Mouse (Mus musculus) liver, embryonic 15.5 days (tissue): Measurements from ENCODE around the gene Lpp. TPM values are rescaled to one million over a fixed set of nuclear protein-coding genes. Genes with fewer than 3 reads are reported as not detected.

Experiments
- ATAC-seq: fragments of 200-750 bp; cut with Nextera tagmentation; 2 replicates; pipeline ENCODE4 v1.8.0; 2017; ENCODE audit warnings: moderate number of reproducible peaks, mild to moderate bottlenecking, moderate library complexity; ENCODE audit not compliant: insufficient read depth
- H3K27ac ChIP-seq: fragments of 300-500 bp; sonication (generic); replicated peaks from 2 replicates; pipeline ENCODE4 v1.5.1; 2015; ENCODE audit warnings: mild to moderate bottlenecking, inconsistent platforms
- H3K27me3 ChIP-seq: fragments of 300-500 bp; sonication (generic); 2 replicates; pipeline ENCODE4 v1.6.1; 2015; ENCODE audit warnings: mild to moderate bottlenecking, inconsistent platforms
- H3K36me3 ChIP-seq: fragments of 300-500 bp; sonication (generic); replicated peaks from 2 replicates; pipeline ENCODE4 v1.6.1; 2015; ENCODE audit warnings: moderate library complexity, mild to moderate bottlenecking, inconsistent platforms
- H3K4me1 ChIP-seq: fragments of 300-500 bp; sonication (generic); replicated peaks from 2 replicates; pipeline ENCODE4 v1.6.1; 2015; ENCODE audit warnings: inconsistent platforms
- H3K4me2 ChIP-seq: fragments of 300-500 bp; sonication (generic); 2 replicates; pipeline ENCODE4 v1.6.1; 2015; ENCODE audit warnings: moderate library complexity, mild to moderate bottlenecking, inconsistent platforms
- H3K4me3 ChIP-seq: fragments of 300-500 bp; sonication (generic); replicated peaks from 2 replicates; pipeline ENCODE4 v1.5.1; 2015; ENCODE audit warnings: mild to moderate bottlenecking, inconsistent platforms
- H3K9ac ChIP-seq: fragments of 300-500 bp; sonication (generic); 2 replicates; pipeline ENCODE4 v1.6.1; 2015; ENCODE audit warnings: moderate library complexity, mild to moderate bottlenecking, inconsistent platforms
- H3K9me3 ChIP-seq: fragments of 300-500 bp; sonication (generic); replicated peaks from 2 replicates; pipeline ENCODE4 v1.6.1; 2016; ENCODE audit warnings: inconsistent platforms
- WGBS: fragments of 180-500 bp; shearing (Covaris S2); methylation state at CpG from one replicate; pipeline ENCODE4 v1.1.7; 2015; ENCODE audit warnings: mixed read lengths; ENCODE audit not compliant: insufficient replicate concordance; 5-methylcytosine and 5-hydroxymethylcytosine counted together
- polyA plus RNA-seq: library from polyadenylated mRNA; unstranded; fragments of >200 nt; fragmentation: Nextera tagmentation; extraction: Ambion mirVana; gene quantifications from 2 replicates; pipeline ENCODE4 v1.2.1, GENCODE M21; 2015

Gene Lpp
- polyA plus RNA-seq, 1 experiment from 2014 or later: 7.2 TPM

DNA sequence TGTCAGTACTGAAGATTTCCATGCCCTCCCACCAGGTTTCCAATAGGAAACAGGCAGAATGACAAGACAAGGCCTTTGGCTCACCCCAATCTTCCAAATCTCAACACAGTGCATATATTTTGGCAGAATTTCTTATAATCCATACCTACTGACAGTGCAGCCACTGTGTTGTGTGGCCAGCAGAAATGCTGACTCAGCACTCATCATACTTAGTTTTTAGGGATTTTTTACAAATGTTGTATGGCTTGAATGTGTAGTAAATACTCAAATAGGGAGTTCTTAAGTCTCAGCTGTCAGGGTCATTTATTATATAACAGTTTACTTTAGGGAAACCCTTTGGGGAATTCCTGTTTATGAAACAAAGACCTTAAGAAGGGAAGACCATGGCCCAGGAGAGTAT is 202.2 kb downstream of the Lpp start:
- H3K9ac ChIP-seq: no peak overlapping the region
- H3K4me1 ChIP-seq: no peaks in the 10 kb centered on the region
- no peak overlapping the region for H3K4me3 ChIP-seq
- ATAC-seq: no peak
- no peak overlapping the region for H3K4me2 ChIP-seq
- H3K27me3 ChIP-seq: no peaks in the 10 kb centered on the region
- H3K9me3 ChIP-seq: no peaks in the 10 kb centered on the region
- no peaks in the 10 kb centered on the region for H3K36me3 ChIP-seq
- no peak overlapping the region for H3K27ac ChIP-seq

DNA sequence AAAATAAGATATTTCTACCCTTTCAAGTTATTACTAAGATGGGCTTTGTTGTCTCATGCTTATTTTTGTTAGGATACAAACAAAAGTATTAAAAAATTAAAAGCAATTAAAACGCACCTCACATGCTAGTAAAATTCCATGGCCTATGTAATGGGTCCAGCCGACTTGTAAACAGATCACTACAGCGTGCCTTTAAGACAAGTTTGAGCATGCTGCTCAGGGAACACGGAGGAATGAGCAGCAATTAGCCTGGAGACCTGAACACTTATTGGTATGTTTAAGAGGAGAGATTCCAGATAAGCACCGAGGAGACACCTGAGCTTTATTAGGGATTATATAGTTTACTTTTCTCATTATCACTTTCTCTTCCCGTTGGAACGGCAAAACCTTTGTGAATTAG is 205.3 kb downstream of the Lpp start:
- Histone ChIP-seq H3K4me2 (no peak overlapping the region), H3K4me1 (no peaks in the 10 kb centered on the region), H3K9me3 (no peaks in the 10 kb centered on the region), H3K27me3 (no peaks in the 10 kb centered on the region), H3K9ac (no peak overlapping the region), H3K36me3 (no peaks in the 10 kb centered on the region), H3K27ac (no peak overlapping the region), H3K4me3 (no peak overlapping the region)
- 58% methylated on average over 7 of the region's 7 CpGs for WGBS
- ATAC-seq: no peak

DNA sequence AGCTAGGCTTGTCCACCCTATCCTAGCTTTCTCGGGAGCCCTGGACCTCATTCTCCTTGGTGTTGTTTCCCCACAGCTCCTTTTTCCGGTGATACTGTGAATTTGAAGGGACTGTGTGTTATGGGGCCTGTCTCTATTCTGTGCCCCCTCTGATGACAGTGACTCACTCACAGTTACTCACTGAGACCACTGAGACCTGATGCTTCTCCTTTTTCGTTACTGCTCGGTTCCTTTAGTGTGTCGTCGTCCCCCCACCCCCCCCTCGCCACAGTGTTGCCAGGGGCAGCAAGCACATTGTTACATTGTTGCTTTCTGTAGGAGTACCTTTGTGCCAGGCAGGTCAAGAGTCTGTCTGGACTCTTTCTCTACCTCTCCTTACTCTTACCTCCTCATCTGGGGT is 206.5 kb downstream of the Lpp start:
- H3K9me3 ChIP-seq: no peaks in the 10 kb centered on the region
- no peak for ATAC-seq
- H3K27ac ChIP-seq: no peak overlapping the region
- 33% methylated on average over 7 of the region's 7 CpGs for WGBS
- H3K9ac ChIP-seq: no peak overlapping the region
- no peak overlapping the region for H3K4me2 ChIP-seq
- H3K4me1 ChIP-seq: no peaks in the 10 kb centered on the region
- H3K27me3 ChIP-seq: no peaks in the 10 kb centered on the region
- no peak overlapping the region for H3K4me3 ChIP-seq
- H3K36me3 ChIP-seq: no peaks in the 10 kb centered on the region

- Histone ChIP-seq H3K4me3 (no peak overlapping the region), H3K4me1 (no peaks in the 10 kb centered on the region), H3K9me3 (no peaks in the 10 kb centered on the region), H3K9ac (no peak overlapping the region), H3K27me3 (no peaks in the 10 kb centered on the region), H3K4me2 (no peak overlapping the region), H3K27ac (no peak overlapping the region), H3K36me3 (no peaks in the 10 kb centered on the region)
- no peak for ATAC-seq
- 70% methylated on average over 14 of the region's 14 CpGs for WGBS
These were observed 207.1 kb downstream of the Lpp start for GRCm38 (mm10) chr16:24600260-24600948.

GRCm38 (mm10) chr16:24603342-24603741 is 210.0 kb downstream of the Lpp start:
- Histone ChIP-seq H3K36me3 (no peaks in the 10 kb centered on the region), H3K4me1 (no peaks in the 10 kb centered on the region; the same call in 1 of the 2 replicates), H3K4me3 (no peak overlapping the region), H3K9me3 (no peaks in the 10 kb centered on the region), H3K27ac (no peak overlapping the region), H3K4me2 (no peak overlapping the region), H3K27me3 (no peaks in the 10 kb centered on the region), H3K9ac (no peak overlapping the region)
- 51% methylated on average over 4 of the region's 4 CpGs for WGBS
- ATAC-seq: no peak

- Histone ChIP-seq H3K9me3 (no peaks in the 10 kb centered on the region), H3K9ac (no peak overlapping the region), H3K4me1 (no peaks in the 10 kb centered on the region; the same call in 1 of the 2 replicates), H3K4me2 (no peak overlapping the region), H3K27me3 (no peaks in the 10 kb centered on the region), H3K36me3 (no peaks in the 10 kb centered on the region), H3K4me3 (no peak overlapping the region), H3K27ac (no peak overlapping the region)
- ATAC-seq: no peak
- 67% methylated on average over 8 of the region's 8 CpGs for WGBS
These were observed 214.7 kb downstream of the Lpp start for GRCm38 (mm10) chr16:24607896-24608457.

- no peak for ATAC-seq
- Histone ChIP-seq H3K27ac (no peak overlapping the region), H3K4me2 (no peak overlapping the region), H3K4me3 (no peak overlapping the region), H3K27me3 (no peaks in the 10 kb centered on the region), H3K36me3 (no peaks in the 10 kb centered on the region), H3K9ac (no peak overlapping the region), H3K4me1 (no peaks in the 10 kb centered on the region), H3K9me3 (no peaks in the 10 kb centered on the region)
- 73% methylated on average over 6 of the region's 6 CpGs for WGBS
These were observed 226.2 kb downstream of the Lpp start for GRCm38 (mm10) chr16:24619458-24619857.

DNA sequence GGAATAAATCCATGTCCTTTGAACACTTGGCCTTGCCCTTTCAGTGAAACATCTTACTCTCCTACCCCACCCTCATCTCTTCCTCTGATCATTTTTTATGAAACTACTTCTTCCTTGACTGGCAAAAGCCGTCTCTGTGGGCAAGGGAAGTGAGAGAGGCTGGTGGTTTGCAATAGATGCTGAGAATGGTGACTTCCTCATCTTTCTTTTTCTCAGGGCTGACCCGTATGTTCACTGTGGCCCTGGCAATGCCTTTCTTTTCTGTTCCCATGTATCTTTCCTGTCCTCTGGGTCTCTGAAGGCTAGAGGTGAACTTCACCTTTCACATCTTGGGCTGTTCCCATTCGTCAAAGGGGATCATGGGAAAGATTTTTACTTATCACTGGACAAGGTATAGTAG is 226.7 kb downstream of the Lpp start:
- WGBS: 28% methylated on average over 3 of the region's 3 CpGs
- Histone ChIP-seq H3K4me1 (no peaks in the 10 kb centered on the region), H3K27ac (no peak overlapping the region), H3K4me2 (no peak overlapping the region), H3K27me3 (no peaks in the 10 kb centered on the region), H3K9ac (no peak overlapping the region), H3K4me3 (no peak overlapping the region), H3K9me3 (no peaks in the 10 kb centered on the region), H3K36me3 (no peaks in the 10 kb centered on the region)
- no peak for ATAC-seq

- no peaks in the 10 kb centered on the region for H3K4me1 ChIP-seq
- H3K36me3 ChIP-seq: no peaks in the 10 kb centered on the region
- H3K9ac ChIP-seq: no peak overlapping the region
- H3K27ac ChIP-seq: no peak overlapping the region
- WGBS: 47% methylated on average over 3 of the region's 3 CpGs
- ATAC-seq: no peak
- no peaks in the 10 kb centered on the region for H3K9me3 ChIP-seq
- H3K27me3 ChIP-seq: no peaks in the 10 kb centered on the region
- H3K4me2 ChIP-seq: no peak overlapping the region
- no peak overlapping the region for H3K4me3 ChIP-seq
These were observed 229.2 kb downstream of the Lpp start for GRCm38 (mm10) chr16:24622226-24623194.

DNA sequence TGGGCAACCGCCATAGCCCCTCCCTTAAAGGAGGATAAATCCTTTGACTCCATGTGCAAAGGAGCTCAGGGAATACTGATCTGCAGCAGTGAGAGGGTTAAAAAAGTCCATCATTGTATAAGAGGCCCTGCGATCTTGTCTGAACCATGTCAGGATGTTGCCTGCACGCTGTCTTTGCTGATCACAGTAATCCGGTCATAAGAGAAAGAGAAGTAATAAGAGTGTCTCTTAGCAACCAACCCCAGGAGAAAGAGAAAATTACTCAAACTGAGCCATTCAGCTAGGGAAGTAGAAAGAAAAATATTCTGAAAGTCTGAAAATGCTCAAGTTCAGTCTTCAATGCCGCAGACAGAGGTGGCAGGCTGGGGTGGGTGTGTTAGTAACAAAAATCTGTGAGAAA is 231.0 kb downstream of the Lpp start:
- WGBS: 52% methylated on average over 5 of the region's 5 CpGs
- no peak for ATAC-seq
- 0 out of 2 replicates have a peak, but pooled peaks cover 3% of the 10 kb centered on the region for H3K4me1 ChIP-seq
- H3K4me2 ChIP-seq: no peak overlapping the region
- H3K36me3 ChIP-seq: no peaks in the 10 kb centered on the region
- H3K27me3 ChIP-seq: no peaks in the 10 kb centered on the region
- H3K27ac ChIP-seq: no peak overlapping the region
- no peak overlapping the region for H3K4me3 ChIP-seq
- H3K9ac ChIP-seq: no peak overlapping the region
- H3K9me3 ChIP-seq: no peaks in the 10 kb centered on the region

- Histone ChIP-seq H3K36me3 (no peaks in the 10 kb centered on the region), H3K4me3 (no peak overlapping the region), H3K27ac (no peak overlapping the region), H3K9ac (no peak overlapping the region), H3K4me2 (no peak overlapping the region), H3K27me3 (no peaks in the 10 kb centered on the region), H3K9me3 (no peaks in the 10 kb centered on the region), H3K4me1 (0 out of 2 replicates have a peak, but pooled peaks cover 3% of the 10 kb centered on the region)
- ATAC-seq: no peak
- WGBS: 48% methylated on average over 5 of the region's 5 CpGs
These were observed 232.3 kb downstream of the Lpp start for GRCm38 (mm10) chr16:24625576-24625975.
